Mouse (Mus musculus) R1 (cell line): ENCODE measurements around the gene Cutal.
"Not testable (repeated sequence)": the region's sequence is repeated elsewhere in the genome, so short reads cannot be mapped to it uniquely, and the experiment has no call there.

ENCODE experiments used
- DNase-seq: peaks from one replicate; pipeline ENCODE4 v3.0.0-alpha.2; 2018; ENCODE audit warnings: low read depth, low spot score

Gene Cutal

DNA sequence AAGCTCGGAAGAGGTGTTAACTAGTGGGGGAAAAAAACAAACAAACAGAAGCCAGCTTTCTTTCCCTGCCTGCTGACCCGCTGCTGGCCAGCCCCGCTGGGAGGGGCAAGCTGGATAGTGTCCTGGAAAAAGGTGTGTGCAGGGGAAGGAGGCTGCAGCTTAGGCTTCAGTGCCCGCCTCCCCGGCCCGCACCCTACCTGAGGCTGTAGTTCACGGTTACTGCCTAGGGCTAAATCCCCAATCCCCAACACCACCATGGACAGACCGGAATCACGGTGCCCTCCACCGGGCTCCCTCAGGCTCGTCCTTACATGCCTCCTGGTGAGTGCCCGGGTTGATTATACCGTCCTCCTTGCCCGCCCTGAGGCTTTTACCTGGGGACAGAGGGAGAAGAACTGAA is at the start of gene Cutal:
Gene Cutal (plus strand): TSS at position 126 of the 400 bp plus-strand sequence.
- DNase-seq: no peak

DNA sequence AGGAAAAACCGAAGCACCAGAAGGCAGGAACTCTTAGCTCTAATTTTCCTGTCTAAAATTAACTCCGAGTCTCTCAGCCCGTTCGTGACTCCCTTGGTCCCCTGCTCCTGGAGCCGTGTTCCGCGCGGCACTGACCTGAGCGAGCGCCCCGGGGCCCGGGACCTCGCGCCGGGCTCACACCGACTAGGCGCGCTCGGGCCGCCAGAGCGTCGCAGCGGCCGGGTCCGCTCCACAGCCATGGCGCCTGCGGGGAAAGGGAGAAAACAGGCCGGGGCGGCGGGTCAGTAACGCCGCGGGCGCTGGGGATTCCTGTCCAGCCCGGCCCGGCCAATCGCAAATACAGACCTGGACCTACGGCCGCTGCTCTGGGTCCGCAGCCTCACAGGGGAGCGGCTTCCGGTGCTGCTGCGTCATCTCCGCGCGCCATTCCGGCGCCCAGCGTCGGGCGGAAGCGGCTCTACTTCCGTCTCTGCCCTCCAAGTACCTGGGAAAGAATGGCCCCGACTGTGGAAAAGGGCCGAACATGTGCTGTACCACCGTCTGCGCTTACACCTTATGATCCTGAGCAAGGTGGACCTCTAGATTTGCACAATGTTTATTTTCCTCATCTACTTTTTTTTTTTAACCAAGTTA is 48.3 kb upstream of the Cutal start, which contains the start of gene Fbxw2:
Gene Fbxw2 (minus strand): TSS at position 485 of the 633 bp plus-strand sequence.
- DNase-seq: peak; percentile 93

DNA sequence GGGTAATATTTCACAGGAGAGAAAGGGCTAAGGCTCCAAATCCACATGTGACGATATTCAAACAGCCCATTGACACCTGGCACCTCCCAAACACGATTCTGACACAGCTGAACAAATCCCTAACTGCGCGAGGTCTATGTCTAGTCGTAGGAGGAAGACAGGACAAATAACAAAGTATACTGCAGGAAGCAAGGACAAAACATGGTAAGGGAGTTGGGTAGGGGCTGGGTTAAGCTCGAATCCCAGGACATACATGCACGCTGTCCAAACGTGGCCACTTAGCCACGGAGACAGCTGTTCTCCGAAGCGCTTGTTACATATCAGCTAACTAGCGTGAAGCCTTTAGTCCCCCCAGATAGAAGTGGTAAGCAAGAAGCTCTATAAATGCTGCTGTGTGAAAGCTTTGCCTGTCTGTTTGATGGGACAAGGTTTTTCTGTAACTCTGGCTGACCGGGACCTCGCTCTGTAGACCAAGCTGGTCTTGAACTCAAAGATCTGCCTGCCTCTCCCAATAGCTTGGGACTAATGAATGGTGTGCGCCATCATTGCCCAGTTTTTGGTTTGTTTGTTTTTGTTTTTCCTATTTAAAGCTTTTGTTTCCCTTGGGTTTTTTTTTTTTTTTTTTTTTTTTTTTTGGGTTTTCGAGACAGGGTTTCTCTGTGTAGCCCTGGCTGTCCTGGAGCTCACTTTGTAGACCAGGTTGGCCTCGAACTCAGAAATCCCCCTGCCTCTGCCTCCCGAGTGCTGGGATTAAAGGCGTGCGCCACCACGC is 47.5 kb upstream of the Cutal start:
- no peak for DNase-seq

- DNase-seq: no peak
Measured at GRCm38 (mm10) chr2:34827591-34827990, 46.6 kb upstream of the Cutal start.

GRCm38 (mm10) chr2:34828026-34828425 is 46.2 kb upstream of the Cutal start:
- no peak for DNase-seq

DNA sequence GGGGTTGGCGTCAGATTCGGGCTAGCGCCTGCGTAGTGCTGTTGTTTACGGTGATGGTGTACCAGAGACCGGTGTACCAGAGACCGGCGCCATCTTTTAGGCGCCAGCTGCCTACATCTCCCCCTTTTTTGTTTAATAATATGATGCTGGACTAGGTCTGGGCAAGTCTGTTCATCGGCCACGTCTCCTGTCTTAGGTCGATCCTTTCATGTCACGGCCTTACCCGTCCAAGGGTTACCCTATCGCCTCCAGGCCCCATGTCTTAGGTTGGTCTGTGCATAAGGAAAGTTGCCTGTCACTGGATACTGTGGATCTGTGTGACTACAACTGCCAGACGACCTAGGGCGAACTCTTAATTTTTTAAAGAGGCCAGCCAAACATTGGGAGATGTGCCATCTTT is 44.1 kb upstream of the Cutal start:
- DNase-seq: peak; percentile 59

GRCm38 (mm10) chr2:34832766-34833457 is 41.3 kb upstream of the Cutal start, which contains the start of gene Gm34653:
Gm34653 (plus strand) TSS chr2:34833007.
- not testable (repeated sequence) for DNase-seq

DNA sequence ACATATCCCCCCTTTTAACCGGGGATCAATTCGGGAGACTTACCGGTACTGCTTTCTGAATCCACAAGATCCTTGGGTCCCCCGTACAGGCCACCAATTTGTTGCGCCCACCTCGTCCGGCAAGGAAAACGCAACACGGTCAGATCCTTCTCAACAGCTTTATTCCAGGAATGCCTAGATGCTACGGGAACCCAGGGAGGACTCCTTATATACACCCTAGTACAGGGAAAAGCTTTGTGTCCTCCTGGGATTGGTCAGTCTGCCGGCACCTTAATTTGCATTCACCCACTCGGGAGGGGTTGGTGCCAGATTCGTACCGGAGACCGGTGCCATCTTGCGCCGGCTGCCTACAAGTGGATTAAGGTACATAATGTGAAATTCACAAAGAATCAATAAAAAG is 40.6 kb upstream of the Cutal start:
- DNase-seq: peak; percentile 33

DNA sequence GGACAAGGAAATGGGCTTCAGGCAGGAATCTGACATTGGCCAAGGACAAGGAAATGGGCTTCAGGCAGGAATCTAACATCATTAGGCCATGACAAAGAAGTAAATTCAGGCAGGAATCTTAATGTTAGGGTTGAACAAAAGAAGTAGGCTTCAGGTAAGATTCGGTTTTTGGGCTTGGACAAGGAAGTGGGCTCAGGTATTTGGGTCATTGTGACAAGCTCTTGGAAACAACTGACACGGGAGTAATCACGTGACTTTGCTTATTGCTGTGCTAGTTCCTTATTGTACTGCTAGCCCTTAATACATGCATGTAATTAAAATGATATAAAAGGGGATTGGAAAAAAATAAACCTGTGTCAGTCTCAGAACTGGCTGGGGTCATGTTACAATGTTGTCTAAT is 38.5 kb upstream of the Cutal start:
- peak; percentile 82 for DNase-seq

GRCm38 (mm10) chr2:34840143-34840542 is 34.1 kb upstream of the Cutal start:
- not testable (repeated sequence) for DNase-seq

DNA sequence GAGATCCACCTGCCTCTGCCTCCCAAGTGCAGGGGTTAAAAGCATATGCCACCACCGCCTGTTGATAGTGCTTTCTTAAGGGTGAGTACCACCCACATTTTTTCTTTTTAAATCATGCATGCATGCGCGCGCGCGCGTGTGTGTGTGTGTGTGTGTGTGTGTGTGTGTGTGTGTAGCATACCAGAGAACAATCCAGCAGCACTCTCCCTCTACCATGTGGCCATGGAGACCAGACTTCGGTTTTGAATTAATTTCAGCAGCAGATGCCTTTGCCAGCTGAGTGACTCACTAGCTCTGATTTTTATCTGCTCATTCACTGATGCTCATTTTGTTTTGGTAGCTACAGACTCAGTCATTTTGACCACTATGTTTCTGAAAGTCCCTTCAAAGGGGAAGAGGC is 32.5 kb upstream of the Cutal start:
- no peak for DNase-seq

DNA sequence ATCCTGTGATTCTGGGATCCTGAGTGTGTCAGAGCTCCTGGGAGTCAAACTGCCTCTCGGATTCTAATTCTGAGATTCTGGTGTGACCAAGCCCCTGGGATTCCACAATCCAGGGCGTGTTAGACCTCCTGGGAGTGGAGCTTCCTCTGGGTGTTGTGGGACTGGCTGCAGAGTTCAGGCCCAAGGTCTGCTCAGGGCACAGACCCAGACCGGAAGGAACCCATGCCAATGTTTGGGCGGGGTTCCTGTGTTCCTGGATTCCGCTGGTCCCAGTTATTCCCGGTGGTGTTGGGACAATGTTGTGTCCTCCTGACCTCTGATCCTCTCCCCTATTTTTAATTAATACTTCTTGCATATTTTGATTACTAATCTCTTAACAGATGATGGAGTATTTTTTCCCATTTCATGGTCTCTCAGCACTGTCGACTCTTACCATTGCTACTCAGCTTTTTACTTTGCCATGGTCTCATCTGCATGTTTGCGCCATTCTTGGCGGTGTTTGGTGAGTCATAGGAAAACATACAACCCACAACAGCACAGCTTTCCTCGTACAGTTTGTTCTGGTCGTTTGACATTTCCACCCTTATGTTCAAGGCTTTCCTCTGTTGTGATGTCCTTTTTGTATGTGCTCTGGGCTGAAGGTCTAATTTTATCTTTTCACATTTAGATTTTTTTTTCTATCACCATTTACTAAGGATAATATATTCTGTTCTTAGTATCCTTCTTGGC is 30.8 kb upstream of the Cutal start:
- DNase-seq: peak; percentile 80

DNA sequence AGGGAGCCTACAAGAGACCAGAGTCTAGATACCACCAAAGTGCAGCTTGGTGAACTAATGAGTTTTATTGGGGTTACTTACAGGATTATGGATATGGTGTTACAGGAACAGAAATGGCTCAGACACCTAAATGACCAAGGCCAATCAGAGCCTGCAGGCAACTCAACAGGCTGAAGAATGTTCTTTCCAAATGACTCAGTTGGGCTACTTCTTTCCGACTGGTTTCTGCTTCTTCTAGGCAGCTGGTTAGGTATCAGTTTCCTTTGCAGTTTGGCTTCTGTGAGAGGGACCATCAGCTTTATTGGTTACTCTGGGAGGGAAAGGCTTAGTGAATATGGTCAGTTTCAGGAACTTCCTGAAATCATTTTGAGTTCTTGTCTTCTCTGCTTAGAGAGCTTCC is 26.5 kb upstream of the Cutal start:
- DNase-seq: no peak

- peak; percentile 40 for DNase-seq
Measured at GRCm38 (mm10) chr2:34855265-34855664, 18.9 kb upstream of the Cutal start.

DNA sequence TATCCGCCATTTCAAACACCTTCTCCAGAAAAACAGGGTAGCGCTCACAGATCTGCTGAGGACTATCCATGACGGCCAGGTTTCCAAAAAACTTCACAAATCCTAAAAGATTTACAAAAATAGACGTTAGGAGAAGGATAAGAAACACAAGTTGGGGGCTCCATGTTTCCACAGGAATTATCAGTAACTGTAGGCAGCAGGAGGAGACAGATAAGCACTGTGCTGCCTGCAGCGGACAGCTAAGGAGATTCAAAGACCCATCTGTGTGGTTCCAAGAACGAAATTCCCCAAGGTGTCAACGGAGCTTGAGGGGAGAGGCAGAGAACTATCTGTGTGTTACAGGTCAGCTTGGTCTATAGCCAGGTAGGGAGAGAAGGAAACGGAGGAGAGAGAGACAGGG is 16.5 kb upstream of the Cutal start:
- DNase-seq: no peak

- DNase-seq: peak; percentile 49
Measured at GRCm38 (mm10) chr2:34869680-34870079, 4.5 kb upstream of the Cutal start.

DNA sequence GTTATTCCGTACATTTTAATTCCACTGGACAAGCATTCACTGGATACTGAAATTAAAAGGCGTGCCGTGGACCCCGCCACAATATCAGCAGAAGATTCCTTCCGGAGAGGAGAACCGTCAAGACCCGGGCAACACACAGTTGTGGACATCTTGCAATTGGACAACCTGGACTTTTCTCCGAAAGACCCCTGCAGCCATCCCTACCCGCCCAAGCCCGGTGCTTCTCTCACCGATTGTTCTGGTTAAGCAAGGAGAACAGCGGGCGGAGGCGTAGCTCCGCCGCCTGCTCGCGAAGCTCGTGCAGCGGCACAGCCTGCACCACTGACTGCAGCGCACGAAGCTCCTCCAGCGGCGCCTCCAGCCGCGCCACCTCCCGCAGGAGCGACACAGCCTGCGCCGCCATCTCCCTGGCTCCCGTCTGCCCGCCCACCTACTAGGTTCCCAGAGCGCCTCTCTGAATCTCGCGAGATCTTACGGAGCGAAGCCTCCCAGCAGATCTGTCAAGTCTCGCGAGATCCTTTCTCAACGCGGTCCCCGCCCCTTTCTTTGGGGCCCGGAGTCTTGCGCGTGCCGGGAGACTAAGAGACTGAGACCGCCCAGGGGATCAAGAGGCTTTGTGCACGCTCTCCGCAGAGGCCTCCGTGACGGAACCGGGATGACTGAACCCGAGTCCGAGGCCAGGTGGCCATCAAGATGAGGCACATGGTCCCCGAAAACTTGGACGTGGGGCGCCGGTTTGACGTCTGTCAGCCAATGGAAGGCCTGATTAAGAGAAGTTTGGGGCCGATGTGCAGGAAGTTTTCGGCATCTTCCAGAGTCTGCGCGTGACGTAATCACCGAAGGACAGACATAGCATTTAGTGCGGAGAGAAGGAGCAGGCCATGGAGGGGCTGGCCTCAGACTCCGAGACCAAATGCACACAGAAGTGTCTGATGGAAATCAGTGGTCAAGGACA is 3.4 kb upstream of the Cutal start:
- peak; percentile 100 for DNase-seq

DNA sequence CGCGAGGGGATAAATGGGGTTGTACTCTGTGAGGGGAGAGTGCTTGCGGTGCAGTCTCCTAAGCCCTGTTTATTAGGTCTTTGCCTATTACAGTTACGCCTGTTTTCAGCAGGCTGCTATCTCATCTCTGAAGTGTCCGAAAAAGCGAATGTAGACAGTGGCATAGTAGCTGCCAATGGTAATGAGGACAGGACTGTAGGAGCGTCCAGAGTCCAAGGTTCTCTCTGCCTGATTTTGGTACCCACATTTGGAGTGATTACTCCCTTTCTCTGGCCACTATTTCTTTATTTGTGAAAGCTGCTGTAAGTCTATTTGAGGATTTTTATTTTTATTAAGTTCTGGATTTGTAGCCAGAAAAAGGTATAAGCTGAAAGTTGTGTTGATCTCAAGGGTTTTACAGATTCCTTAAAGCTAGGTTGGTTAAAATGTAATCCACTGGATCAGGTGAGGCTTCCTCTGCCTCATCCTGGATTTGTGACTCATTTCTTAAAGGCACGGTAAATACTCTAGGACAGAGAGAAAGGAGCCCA is 685 bp downstream of the Cutal start, which contains the start of gene Psmd5:
Gene Psmd5 (minus strand): TSS at position 153 of the 530 bp plus-strand sequence.
- no peak for DNase-seq

- DNase-seq: no peak
Measured at GRCm38 (mm10) chr2:34880054-34880453, 5.9 kb downstream of the Cutal start.

GRCm38 (mm10) chr2:34882757-34883156 is 8.6 kb downstream of the Cutal start:
- no peak for DNase-seq
